Mouse (Mus musculus) olfactory bulb, adult 2 months (tissue): ENCODE measurements around the gene Ccl27a. TPM values are rescaled to one million over a fixed set of nuclear protein-coding genes. Genes with fewer than 3 reads are reported as not detected.

Experiments used
- H3K27ac ChIP-seq: fragments of 200-500 bp; 2 replicates; pipeline ENCODE4 v1.5.1; 2012; ENCODE audit warnings: low read depth, low read length; ENCODE audit not compliant: insufficient read depth
- H3K4me1 ChIP-seq: fragments of 200-500 bp; 2 replicates; pipeline ENCODE4 v1.6.1; 2012; ENCODE audit warnings: low read length; ENCODE audit not compliant: control insufficient read depth, insufficient read depth
- H3K4me3 ChIP-seq: fragments of 200-500 bp; 2 replicates; pipeline ENCODE4 v1.5.1; 2012; ENCODE audit warnings: mild to moderate bottlenecking, low read depth, low read length, moderate library complexity; ENCODE audit not compliant: insufficient read depth
- CTCF ChIP-seq: fragments of 200-500 bp; IDR thresholded peaks from 2 replicates; pipeline ENCODE4 v1.5.1; 2012; ENCODE audit warnings: low read depth, mild to moderate bottlenecking, low read length, moderate library complexity; ENCODE audit not compliant: insufficient read depth
- POLR2A ChIP-seq: fragments of 200-500 bp; IDR thresholded peaks from 2 replicates; pipeline ENCODE4 v1.6.1; 2012; ENCODE audit warnings: mild to moderate bottlenecking, low read depth, low read length, moderate library complexity; ENCODE audit not compliant: insufficient read depth
- WGBS: fragments of 180-500 bp; shearing (Covaris S2); methylation state at CpG from one replicate; pipeline ENCODE4 v1.1.7; 2018; 5-methylcytosine and 5-hydroxymethylcytosine counted together
- polyA plus RNA-seq: library from polyadenylated mRNA; stranded (reverse); fragments of >200 nt; gene quantifications from 2 replicates; pipeline ENCODE4 v1.2.4, GENCODE M21; 2012; ENCODE audit warnings: low replicate concordance; ENCODE audit not compliant: missing spikeins, insufficient read depth, insufficient read length

Gene Ccl27a
- polyA plus RNA-seq, 1 experiment = not detected

GRCm38 (mm10) chr4:41737602-41738255 is 36.3 kb downstream of the Ccl27a start:
- Histone ChIP-seq H3K27ac (no peak overlapping the region), H3K4me1 (peaks cover 5% of the 10 kb centered on the region), H3K4me3 (no peak overlapping the region)
- TF ChIP-seq CTCF (peak; percentile 52), POLR2A (no peak)
- 43% methylated on average over 8 of the region's 8 CpGs for WGBS

GRCm38 (mm10) chr4:41731052-41731765 is 42.8 kb downstream of the Ccl27a start, which contains the start of gene Arid3c:
Gene Arid3c (minus strand): TSS chr4:41731142.
- Histone ChIP-seq H3K4me3 (peak within 1 kb of the TSS; percentile 24), H3K27ac (no peak within 1 kb of the TSS), H3K4me1 (peaks cover 11% of the 10 kb centered on the region)
- WGBS = 1% methylated on average over 50 of the region's 50 CpGs
- TF ChIP-seq CTCF (no peak), POLR2A (no peak)

GRCm38 (mm10) chr4:41726826-41727621 is 47.0 kb downstream of the Ccl27a start:
- TF ChIP-seq CTCF (no peak), POLR2A (no peak)
- 20% methylated on average over 20 of the region's 20 CpGs for WGBS
- H3K27ac ChIP-seq = no peak overlapping the region
- peaks cover 11% of the 10 kb centered on the region for H3K4me1 ChIP-seq
- no peak overlapping the region for H3K4me3 ChIP-seq

- TF ChIP-seq CTCF (no peak), POLR2A (peak; percentile 93)
- H3K4me3 ChIP-seq = peak within 1 kb of the TSS; percentile 65
- under 1% methylated on average over 27 of the region's 27 CpGs for WGBS
- H3K4me1 ChIP-seq = peaks cover 4% of the 10 kb centered on the region; the same call in 1 of the 2 replicates
- H3K27ac ChIP-seq = no peak within 1 kb of the TSS; the same call in 1 of the 2 replicates
Observed at GRCm38 (mm10) chr4:41722918-41723351, 51.1 kb downstream of the Ccl27a start, which contains the start of gene Dctn3. Gene Dctn3 (minus strand): TSS chr4:41723170.

Other genes with a start within 250 kb of the Ccl27a start
- gene Fam219a, start 204.7 kb downstream of the Ccl27a start, polyA plus RNA-seq = not detected in 2 replicates
- gene Dnaic1, start 204.5 kb downstream of the Ccl27a start, polyA plus RNA-seq = not detected in 2 replicates
- not detected in 2 replicates for gene Enho, start 133.9 kb downstream of the Ccl27a start, polyA plus RNA-seq
- gene Cntfr, start 77.2 kb downstream of the Ccl27a start, polyA plus RNA-seq = not detected in 2 replicates
- not detected in 2 replicates for gene Il11ra1, start 74.3 kb downstream of the Ccl27a start, polyA plus RNA-seq
- not detected in 2 replicates for gene Rpp25l, start 60.7 kb downstream of the Ccl27a start, polyA plus RNA-seq
- not detected in 2 replicates for gene Dctn3, start 51.1 kb downstream of the Ccl27a start, polyA plus RNA-seq
- gene Arid3c, start 43.1 kb downstream of the Ccl27a start, polyA plus RNA-seq = not detected in 2 replicates
- not detected in 2 replicates for gene Galt, start 19.0 kb downstream of the Ccl27a start, polyA plus RNA-seq
- not detected in 2 replicates for gene Sigmar1, start 18.1 kb downstream of the Ccl27a start, polyA plus RNA-seq
- not detected in 2 replicates for gene Gm21541, start 129.4 kb upstream of the Ccl27a start, polyA plus RNA-seq
- gene Gm20878, start 167.3 kb upstream of the Ccl27a start, polyA plus RNA-seq = not detected in 2 replicates
- not detected in 2 replicates for gene Fam205a4, start 191.8 kb upstream of the Ccl27a start, polyA plus RNA-seq